Mouse (Mus musculus): ENCODE measurements around the gene Lmnb2.

Gene Lmnb2

DNA sequence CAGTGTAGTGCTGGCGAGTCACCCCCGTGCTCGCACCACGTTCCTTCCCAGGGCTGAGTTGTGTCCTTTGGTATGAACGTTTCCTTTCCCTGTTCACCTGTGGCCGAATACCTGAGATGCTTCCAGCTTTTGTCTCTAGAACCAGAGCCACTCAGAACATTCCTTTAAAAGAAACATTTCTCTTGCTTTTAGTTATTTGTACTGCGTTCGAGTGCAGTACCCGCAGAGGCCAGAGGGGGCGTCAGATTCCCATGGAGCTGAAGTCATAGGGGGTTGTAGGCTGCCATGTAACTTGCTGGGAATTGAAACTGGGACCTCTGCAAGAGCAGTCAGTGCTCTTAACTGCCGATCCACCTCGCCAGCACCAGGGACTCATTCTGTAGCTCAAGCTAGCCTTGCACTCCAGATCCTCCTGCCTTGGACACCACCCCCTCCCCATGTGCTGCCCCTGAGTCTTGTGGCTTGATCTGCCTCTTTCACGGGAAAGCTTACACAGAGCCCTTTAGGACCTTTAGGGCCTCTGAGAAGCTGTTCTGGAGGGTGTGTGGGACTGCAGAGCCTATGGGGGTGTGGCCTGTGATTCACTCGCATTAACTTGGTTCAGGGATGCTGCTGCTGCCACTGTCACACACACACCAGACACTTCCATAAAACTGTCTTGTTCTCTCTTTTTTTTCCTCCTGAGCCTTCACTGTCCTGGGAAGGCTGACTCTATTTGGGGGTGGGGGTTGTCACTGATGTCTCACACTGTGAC, 28.8 kb upstream of the Lmnb2 start:
- no peak for DNase-seq (ENCODE audit: low spot score)

DNA sequence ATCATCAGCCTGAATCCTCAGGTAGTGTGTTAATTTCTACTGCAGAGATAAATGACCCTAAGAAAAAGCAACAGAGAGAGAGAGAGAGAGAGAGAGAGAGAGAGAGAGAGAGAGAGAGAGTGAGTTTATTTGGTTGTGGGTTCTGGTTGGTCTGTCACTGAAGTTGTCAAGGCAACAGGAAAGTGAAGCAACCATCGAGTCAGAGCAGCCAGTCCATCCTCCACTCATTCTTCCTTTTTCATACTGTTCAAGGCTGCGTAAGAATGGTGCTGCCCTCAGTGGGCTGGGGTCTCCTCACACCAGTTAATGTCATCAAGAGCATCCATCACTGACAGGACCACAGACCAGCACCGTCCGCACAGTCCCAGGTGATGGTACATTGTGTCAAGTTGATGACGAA, 26.2 kb upstream of the Lmnb2 start:
- DNase-seq (ENCODE audit: low spot score), result no peak

DNA sequence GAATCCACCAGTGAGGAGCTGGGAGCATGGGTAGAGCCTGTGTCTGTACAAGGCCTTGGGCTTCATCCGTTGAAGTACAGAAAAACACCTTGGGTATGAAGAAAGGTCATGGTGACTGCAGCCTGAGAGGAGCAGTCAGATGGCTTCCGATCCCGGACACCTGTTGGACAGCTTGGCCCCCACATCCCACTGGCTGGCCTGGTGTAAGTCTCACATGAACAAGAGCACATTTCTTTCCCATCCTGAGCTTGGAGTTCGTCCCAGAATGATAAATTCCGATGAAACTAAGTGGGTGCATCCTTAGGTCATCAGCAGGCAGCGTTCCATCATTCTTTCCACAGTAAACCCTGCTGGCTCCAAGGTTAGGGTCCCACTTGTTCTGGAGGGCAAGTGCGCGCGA, 25.7 kb upstream of the Lmnb2 start:
- no peak for DNase-seq (ENCODE audit: low spot score)

DNA sequence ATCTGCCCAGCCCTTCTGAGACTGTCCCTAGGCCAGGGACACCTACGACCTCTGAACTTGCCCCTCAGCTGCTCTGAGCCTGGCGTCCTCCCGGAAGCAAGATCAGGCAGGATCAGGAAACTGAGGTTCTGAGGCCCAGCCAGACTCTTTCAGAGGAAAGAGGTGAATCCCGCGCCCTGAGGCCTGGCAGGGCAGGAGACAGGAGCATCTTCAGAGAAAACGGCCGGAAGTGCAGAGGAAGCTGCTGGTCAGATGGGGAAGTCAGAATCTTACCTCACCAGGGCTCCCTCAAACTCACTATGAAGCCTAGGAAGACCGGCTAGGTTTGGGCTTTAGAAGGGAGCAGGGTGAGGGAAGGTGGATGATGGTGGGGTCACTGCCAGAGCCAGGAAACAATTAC, 24.9 kb upstream of the Lmnb2 start:
- DNase-seq (ENCODE audit: low spot score), result no peak

DNA sequence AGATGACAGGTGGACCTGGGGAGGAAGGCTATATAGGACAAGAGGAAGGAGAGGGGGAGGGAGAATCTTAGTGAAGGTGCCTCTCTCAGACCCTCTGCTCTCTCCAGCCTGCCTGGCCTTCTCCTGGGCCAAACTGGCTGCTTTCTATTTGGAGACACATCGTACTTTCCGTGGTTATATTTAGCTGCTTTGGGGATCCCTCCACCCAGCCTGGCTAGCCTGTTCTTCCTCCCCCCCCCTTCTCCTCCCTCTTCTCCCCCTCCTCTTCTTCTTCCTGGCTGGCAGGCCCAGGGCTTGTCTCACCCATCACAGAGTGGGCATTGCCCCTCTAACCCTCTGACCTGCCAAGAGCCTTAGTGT, 22.9 kb upstream of the Lmnb2 start:
- no peak for DNase-seq (ENCODE audit: low spot score)

DNA sequence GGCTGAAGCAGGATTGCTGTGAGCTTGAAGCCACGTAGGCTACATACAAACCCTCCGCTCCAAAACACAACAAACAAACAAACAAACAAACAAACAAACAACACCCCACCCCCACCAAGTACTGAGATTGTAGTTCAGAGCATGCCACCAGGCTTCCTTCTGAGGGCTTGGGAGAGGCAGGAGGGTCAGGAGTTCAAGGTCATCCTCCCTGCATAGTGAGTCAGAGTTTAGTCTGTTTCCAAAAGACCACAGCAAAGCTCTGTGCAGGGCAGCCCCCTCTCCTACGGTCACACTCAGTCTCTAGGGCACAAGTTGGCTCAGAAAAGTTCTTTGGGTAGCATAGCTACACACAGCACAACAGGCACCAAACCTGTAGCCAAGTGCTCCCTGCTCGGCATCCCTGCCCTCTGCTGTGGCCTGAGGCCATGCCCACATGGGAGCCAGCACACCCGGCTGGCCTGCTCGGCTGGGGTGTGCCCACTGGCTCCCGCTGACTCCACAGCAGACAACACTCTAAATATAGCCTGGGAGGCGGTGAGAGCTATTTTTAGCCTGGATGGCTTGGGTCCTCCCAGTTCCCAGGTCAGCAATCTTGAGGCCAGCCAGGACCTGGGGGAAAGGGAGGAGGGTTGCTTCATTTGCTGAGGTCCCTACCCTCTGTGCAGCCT, 22.4 kb upstream of the Lmnb2 start:
- DNase-seq (ENCODE audit: low spot score), result no peak

DNA sequence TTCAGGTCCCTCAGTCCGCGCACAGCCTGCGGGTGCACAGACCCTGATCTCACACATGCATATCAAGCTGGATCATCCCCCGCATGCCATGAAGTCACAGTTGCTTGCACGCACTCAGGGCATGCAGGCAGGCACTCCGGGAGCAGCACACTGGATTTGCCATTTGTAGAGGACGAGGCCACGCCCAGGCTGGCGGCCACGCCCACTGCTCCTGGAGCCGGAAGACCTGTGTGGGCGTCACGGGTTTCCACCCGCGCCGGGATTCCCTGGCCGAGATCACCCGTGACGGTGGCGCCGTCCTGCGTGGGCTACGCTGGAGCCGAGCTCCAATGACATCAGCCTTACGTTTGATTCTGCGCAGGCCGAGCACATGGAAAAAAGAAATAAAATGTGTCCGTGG, 21.6 kb upstream of the Lmnb2 start:
- peak; percentile 92 for DNase-seq (ENCODE audit: low spot score)

DNA sequence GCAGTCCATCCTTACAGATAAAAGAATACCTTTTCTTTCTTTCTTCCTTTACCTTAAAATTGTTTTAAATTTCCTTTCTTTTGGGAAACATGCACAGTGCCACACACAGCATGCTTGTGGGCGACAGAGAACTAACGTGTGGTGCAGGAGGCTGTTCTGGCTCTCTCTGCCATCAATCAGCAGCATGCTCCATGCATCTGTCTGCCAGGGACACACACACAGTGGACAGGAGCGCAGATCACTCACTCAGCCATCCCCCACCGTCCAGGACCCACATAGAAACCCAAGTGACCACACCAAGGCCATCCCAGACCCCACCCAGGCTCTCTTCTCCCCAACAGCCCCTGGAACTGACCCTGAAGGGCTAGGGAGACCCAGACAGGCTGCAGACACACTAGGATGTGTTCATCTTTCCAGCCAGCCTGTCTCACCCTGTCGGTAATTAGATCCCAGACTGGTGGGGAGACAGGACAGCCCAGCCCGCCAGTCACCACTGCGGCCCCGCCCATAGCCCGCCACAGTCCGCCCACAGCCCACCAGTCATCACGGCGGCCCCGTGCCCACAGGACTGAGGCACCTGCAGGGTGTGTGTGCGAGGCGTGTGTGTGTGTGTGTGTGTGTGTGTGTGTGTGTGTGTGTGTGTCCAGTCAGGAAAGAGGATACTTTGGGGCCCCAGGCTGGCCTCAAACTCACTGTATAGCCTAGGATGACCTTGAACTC, 20.9 kb upstream of the Lmnb2 start:
- peak; percentile 78 for DNase-seq (ENCODE audit: low spot score)

DNA sequence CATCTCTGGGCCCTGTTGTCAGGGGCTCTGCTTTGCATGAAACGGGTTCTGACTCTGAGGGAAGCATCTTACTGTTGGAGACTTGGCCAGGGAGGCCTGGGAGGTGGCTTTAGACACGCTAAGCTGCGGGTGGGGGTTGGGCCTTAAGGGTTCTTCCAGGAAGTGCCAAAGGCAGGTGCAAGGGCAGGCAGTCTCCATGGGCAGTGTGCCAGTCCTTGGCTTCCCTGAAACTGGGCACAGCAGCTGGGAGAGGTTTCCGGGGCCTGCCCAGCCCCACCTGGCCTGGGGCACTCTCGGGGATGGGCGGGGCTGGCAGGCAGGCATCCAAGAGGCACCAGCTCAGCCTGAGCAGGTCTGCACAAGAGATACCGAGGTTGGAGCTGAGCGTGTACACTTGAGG, 19.6 kb upstream of the Lmnb2 start:
- DNase-seq (ENCODE audit: low spot score), result no peak

DNA sequence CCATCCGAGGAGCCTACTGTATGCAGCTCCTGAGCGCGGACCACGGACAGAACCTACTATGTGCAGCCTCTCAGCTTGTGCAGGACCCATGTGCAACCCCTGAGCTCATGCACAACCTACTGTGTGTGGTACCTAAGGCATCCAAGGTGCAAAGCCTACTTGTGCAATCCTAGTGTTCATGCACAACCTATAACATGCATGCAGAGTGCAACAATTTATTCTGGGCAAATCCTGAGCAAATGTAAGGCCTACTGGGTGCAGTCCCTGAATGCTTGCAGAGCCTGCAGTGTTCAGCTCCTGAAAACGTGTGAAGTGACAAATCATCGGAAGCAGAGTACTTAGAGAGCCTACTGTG, 18.7 kb upstream of the Lmnb2 start:
- no peak for DNase-seq (ENCODE audit: low spot score)

DNA sequence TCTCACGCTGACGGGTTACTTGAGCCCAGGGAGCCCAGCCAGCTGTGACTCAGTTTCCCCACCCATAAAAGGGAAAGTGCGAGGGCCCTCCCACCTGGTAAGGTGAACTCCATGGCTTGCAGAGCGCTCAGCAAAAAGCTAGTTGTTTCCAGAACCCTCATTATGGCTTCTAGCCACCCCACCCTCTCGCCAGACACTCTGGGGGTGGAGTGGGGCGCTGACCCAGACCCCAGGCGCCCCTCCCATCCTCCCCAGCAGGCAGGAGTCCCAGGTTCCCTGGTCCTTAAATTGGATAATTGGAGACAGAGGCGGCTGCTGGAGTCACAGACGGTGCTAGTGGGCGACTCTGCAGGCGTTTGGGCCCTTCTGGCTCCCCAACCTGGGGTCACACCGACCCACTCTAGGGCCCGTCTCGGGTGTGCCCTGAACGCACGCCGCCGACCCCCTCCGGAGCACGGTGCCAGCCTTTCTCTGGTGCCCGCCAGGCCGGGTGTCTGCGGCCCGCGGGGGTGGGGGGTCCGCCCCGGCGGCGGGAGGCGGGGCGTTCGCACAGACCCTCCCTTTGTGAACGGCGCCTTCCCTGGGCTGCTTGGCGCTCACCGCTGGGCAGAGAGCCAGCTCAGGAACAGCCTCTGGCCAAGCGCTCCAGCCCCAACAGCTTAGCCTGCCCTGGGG, 18.2 kb upstream of the Lmnb2 start:
- DNase-seq (ENCODE audit: low spot score), result peak; percentile 62

DNA sequence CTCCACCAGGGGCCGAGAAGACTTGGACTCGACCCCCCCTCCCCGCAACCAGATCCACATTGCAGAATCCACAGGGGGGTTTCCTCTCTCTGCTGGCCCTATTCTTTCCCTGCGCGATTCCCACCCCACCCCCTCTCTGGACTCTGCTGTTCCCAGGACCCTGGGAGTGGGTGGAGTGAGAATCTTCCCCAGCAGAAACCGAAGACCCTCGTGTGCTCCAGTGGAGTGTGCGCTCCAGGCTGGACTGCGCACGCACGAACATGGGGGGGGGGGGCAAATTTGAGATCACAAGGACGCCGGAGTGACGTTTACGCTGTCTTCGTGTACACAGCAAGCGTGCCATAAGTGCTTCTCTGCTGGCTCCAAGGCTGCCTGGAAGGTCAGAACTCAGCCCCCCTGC, 17.7 kb upstream of the Lmnb2 start:
- no peak for DNase-seq (ENCODE audit: low spot score)

DNA sequence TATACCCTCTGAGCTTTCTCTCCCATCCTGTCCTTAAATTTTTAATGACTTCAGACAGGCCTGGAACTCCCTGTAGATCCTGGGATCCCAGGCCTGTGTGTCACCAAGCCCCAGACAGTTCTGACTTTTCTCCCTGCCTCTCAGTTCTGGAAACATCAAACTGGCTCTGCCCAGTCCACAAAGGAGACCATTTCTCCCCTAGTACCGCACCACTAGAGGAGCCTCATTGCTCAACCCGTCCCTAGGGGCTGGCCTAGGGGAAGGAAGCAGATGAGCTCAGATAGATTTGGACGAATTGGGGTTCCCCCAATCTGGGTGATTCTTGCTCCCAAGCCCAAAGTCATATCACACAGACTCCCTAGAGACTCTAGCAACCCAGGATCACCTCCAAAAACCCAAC, 17.2 kb upstream of the Lmnb2 start:
- no peak for DNase-seq (ENCODE audit: low spot score)

DNA sequence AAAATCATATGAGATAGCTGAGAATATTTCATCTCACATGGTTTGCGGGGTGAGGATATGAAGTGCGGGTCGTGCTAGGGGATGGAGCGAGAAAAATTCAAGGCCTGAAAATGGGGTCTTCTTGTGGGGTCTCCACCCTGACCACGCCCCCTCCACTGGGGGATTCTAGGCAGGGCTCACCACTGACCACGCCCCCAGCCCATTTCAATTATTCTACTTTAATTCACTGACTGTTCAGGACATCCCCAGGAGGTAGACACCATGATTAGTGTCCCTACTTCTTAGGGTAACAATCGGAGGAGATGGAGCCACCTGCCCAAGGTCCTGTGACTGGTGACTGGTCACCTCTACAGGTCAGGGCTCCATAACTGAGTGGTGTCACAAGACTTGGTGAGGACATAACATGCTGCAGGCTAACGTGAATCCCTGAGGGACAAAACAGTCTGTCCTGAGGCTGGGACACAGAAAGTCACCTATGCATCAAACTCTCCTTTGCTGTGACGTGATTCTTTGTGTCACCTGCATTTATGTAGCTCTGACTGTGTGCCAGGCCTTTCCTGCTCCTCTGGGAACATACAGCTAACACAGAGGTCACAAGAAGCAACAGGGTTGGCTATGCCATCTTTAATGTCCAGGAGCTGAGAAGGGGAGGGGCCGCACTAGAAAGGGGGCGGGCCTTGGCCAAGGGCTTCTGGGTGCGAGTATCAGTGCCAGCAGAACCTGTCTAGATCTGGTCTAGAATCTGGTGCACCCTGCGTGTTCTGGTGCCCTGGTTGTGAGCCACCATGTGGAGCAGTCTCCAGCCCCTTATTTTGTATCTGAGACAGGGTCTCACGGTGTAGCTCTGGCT, 16.3 kb upstream of the Lmnb2 start:
- no peak for DNase-seq (ENCODE audit: low spot score)

DNA sequence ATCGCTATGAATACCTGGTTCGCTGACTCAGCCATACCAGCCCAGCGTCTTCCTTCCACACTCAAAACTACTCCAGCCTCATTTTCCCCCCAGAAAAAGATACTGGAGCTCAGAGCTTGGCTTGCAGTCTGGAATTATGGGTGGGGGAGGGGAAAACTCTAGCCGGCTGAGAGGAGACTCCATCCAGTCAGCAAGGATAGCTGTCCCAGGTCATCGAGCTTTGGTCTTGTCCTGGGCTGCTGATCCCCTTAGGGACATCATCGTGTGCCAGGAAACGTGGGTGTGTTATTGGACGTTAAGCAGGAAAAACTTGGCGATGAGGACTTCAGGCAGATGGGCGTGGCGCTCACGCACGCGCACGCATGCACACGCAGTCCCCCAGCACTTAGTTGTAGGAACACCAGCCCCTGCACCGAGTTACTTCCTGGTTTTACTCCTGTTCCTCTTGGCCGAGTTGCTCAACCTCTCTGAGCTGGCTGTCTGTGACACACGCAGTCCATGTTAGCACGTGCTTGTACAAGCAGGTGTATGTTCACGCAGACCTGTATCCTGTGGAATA, 15.5 kb upstream of the Lmnb2 start:
- peak; percentile 35 for DNase-seq (ENCODE audit: low spot score)

DNA sequence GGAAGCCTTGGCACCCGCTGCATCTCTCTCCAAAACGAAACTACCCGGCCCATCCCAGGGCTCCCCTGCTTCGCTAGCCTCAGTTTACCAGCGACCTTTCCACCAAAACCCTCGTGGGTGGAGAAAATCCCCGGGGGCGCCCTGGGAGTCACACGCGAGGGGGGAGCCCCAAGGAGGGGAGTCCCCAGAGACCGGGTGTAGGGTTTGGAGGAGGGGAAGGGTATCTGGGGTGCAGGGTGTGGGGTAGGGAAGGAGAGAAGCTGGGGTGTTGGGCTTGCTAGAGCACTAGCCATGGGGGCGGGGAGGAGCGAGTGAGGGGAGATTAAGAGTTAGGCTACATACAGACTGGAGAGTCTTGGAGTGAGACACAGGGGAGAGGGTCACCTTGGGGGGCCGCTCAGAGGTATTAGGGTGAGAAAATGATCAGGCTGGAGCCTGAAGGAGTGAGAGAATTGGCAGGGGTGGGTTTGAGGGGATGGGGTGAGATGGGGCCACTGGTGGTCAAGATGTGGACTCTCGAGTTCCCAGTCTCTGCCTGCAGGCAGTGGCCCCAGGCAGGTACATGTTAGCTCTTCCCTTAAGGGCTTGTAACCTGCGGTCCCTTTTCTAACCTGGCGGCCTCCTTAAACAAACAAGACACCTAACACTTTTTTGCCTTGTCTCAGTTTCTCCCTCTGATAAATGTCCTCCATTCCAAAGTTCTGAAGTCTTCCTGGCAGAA, 14.8 kb upstream of the Lmnb2 start:
- DNase-seq (ENCODE audit: low spot score), result no peak

DNA sequence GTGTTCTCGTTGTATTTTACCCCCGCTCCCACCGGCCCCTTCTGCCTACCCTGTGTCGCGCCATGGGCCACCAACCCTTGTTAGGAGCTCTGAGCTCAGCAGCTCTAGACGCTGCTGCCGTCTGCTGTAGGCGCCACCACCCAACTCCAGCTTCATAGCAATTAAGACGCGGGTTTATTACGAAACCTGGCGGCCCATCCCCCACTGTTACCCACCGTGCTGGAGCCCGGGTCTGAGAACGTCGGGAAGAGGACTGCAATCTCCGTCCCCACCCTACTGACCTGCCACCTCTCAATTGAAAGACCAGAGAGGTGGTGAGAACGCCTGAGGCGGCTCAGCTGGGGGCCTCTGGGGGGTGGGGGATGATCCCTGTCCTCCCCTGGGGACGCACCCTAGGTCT, 14.2 kb upstream of the Lmnb2 start:
- peak; percentile 53 for DNase-seq (ENCODE audit: low spot score)

DNA sequence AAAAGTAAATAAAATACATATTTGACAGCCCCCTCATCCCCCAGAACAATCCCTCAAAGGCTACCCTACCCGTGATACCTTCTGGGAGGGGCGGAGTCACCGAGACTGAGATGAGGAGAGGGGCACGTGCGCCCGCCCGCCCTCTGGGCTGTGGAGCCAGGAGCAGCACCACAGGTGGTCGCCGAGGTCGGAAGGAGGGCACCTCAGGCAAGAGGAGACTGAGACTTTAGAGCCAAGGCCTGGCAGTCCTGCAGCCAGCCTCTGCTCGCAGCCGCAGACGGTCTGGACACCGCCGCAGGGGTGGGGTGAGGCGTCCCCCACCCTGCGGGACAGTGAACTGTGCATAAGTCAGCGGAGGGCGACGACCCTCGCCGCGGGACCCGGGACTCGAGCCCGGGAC, 13.7 kb upstream of the Lmnb2 start:
- peak; percentile 34 for DNase-seq (ENCODE audit: low spot score)

DNA sequence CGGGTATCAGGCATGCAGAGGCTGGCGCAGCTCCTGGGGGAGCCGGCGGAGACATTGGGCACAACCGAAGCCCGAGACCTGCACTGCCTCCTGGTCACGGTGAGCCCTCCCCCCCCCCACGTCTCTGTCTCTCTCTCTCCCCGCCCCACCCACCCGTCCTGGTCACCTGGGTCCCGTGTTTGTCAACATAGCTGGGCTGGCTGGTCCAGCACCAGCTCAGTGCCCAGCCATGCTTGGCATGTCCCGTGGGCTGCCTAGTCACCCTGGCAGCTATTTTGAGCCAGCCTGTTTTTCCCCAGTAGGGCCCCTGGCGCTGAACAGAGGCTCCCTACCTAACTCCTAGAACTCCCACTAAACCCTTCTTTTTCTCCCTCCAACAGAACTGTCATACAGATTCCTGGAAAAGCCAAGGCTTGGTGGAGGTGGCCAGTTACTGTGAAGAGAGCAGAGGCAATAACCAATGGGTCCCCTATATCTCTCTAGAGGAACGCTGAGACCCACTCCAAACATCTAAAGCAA, 13.2 kb upstream of the Lmnb2 start:
- DNase-seq (ENCODE audit: low spot score), result no peak

DNA sequence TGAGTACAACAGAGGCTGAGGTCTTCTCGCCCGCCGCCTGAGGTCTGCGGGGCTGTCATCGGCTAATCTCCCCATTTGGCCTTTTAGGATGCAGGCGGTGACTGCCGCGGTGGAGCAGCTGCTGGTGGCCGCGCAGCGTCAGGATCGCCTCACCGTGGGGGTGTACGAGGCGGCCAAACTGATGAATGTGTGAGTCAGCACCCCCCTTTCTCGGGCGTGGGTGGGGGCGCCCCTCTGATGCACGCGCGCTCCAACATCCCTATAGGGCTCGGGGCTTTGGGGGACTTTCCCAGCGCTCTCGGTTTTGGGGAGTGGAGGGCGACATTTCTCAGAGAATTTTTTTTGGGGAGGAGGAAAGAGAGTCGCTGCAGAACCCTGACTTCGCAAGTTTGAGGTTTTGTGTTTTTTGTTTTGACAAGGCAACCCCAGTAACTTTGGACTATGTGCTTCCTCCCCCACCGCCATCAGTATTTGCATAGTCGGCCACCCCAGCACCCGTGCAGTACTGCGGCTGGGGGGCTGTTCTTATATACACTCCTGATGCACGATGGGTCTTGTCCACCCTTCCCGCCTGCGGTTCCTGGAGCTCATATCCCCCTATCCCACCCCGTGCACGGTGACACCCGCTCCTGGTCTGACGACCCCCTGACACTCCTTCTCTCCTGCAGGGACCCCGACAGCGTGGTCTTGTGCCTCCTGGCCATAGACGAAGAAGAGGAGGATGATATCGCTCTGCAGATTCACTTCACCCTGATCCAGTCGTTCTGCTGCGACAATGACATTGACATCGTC, 12.5 kb upstream of the Lmnb2 start:
- DNase-seq (ENCODE audit: low spot score), result peak; percentile 53
